Mouse (Mus musculus): Measurements from ENCODE around the gene Ubxn11.

The Ubxn11 gene

DNA sequence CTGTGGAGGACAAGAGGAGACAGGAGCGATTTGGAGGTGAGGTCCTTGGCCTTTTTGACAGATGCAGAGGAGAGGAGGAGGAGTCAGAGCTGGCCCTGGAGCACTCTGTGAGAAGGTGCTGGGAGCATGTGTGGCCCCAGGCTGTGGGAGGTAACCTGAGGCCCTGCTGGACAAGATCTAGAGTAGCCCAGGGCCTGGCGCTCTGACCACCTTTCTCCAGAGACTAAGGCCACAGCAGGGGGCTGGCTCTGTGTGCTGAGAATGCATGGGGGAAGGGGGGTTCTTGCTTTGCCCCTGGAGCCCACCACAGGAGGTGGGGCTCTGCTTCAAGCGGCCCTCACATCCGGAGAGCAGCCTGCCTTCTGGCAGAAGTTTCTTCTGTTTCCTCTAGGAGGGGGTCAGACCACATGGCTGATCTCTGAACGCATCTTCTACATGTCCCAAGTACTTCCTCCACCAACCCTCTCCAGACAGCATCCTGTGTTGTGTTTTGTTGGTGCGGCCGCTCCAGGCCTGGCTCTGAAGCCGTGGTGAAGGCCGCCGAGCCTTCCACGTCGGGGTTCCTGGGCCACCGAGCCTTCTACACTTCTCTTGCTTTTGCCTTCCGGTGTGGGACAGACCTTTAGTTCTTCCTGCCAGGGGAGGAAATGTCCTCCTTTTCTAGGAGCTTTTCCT is 15.9 kb downstream of the Ubxn11 start:
- DNase-seq (ENCODE audit: low spot score), result no peak

DNA sequence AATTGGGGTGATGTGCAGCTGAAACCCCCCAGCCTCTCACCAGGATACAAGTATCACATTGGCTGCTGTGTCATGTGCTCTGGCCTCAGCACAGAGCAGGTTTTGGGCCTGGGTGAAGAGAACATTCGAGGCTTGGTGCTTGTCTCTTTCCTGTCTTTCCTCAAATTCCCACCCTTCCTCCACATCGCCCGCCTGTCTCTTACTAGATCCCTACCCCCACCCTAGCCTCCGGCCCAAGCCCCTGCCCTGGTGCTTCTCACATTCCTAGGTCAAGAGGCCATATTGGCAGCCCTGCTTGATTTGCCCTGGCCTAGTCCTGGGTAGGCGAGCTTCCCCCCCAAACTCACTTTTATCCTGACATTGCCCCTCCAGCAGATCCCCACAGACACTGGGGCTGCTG is 16.7 kb downstream of the Ubxn11 start:
- DNase-seq (ENCODE audit: low spot score), result no peak

DNA sequence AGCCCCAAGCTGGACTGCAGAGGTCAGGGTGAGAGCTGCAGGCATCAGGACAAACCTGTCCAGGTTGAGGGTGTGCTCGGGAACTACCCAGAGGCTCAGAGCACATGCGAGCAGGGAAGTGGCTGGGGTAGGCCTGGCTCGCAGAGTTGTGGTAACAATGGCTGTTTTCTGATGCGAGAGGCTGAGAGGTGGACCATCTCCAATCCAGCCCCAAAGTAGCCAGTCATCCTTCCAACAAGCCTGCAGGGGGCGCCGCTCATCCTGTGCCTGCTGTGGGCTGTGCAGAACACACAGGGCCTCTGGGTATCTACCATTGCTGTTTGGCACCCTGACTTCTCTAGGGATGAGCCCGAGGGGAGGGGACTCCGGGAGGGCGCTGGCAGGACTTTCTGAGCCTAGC is 17.3 kb downstream of the Ubxn11 start:
- DNase-seq (ENCODE audit: low spot score), result no peak

DNA sequence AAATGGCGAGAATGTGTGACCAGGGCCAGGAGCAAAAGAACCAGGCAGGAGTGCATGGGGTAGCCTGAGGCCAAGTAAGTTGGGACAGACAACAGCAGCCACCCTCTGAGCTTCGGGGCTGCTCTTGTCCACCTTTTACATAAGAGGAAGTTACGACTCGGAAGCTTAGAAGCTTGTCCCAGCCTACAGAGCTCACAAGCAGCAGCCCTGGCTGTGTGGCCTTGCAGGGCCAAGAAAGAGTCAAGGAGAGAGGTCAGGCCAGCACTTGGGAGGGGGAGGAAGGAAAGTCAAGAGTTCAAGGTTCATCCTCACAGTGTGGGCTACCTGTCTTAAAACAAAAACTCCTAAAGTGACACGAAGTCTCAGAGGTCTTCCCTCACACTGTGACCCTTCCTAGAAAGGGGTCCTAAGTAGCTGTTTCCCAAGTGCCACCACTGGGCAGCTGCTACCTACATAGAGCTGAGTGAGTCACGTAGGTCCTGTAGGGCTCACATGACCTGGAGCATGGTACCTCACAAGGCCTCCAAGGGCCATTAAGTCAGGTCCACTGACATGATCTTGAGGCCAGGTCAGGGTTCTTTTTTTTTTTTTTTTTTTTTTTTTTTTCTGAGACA is 17.9 kb downstream of the Ubxn11 start:
- DNase-seq (ENCODE audit: low spot score), result no peak

- no peak for DNase-seq (ENCODE audit: low spot score)
Measured at GRCm38 (mm10) chr4:134120916-134121315, 18.5 kb downstream of the Ubxn11 start.

GRCm38 (mm10) chr4:134121571-134121970 is 19.2 kb downstream of the Ubxn11 start:
- DNase-seq (ENCODE audit: low spot score), result no peak

- no peak for DNase-seq (ENCODE audit: low spot score)
Measured at GRCm38 (mm10) chr4:134122281-134122680, 19.9 kb downstream of the Ubxn11 start.

GRCm38 (mm10) chr4:134123147-134123546 is 20.8 kb downstream of the Ubxn11 start:
- DNase-seq (ENCODE audit: low spot score), result no peak

DNA sequence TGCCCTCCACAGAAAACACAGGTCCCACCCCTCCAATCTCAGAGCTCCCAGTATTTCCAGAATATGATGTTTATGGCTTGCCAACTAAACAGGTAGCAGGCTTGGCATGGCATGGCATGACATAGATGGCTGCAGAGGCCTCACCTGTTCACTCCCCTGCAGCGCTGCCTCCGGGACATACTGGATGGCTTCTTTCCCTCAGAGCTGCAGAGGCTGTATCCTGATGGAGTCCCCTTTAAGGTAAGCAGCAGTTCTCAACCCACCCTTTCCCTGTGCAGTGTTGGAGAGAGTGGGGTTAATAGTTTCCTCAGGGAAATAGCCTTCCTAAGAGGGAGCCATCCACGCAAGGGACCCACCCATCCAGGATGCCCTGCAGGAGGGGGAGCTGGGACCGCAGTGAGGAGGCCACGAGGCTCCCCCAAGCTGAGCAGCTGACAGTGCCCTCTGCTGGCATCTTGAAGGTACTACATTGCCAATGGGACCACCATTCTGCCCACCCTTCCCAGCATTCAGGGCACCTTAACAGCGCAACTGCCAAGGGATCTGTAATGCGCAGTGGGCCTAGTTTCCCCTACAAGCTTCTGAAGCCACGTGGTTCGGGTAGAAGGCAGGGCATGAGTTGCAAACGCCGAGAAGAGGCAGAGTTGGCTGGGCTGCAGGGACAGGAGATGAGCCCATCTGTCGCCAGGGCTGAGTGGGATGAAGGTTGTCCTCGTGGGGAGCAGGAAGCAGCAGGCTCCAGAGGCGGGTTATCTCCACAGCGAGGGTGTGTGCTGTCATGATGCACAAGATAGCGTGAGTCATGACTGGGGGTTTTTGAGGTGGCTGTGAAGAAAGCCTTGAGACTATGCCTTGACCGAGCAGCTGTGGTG is 21.5 kb downstream of the Ubxn11 start:
- no peak for DNase-seq (ENCODE audit: low spot score)

GRCm38 (mm10) chr4:134125383-134126060 is 23.2 kb downstream of the Ubxn11 start:
- no peak for DNase-seq (ENCODE audit: low spot score)

- DNase-seq (ENCODE audit: low spot score), result no peak
Measured at GRCm38 (mm10) chr4:134126300-134127120, 24.1 kb downstream of the Ubxn11 start.

DNA sequence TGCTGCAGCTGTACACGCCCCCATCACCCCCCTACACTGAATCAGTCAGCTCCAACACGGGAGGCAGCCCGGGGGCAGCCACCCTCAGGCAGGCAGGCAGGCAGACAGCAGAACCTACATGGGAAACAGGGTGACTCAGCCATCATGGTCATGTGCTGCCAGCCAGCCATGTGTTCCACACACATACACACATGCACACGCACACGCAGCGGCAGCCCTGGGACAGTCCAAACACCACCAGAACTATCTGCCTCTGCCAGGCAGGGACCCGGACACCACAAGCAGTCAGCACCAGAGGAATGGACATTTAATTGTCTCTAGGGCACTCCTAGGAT is 24.7 kb downstream of the Ubxn11 start:
- DNase-seq (ENCODE audit: low spot score), result no peak

DNA sequence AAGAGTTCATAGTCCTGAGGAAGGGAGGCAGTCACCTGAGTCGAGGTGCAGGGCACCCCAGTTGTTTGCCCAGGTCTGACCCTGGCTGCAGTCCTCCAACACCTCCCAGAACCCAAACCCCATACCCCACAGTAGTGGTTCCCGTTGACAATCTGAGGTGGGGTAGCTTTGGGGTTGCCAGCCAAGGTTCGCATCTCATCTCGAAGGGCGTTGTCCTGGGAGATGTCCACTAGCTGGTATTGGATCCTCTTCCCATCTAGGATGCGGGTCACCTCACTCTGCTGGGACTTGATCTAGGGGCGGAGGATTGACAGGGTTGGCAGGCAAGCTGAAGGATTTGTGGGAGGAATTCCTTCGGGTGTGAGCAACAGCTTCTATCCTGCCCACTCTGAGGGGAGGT is 25.4 kb downstream of the Ubxn11 start:
- no peak for DNase-seq (ENCODE audit: low spot score)

- DNase-seq (ENCODE audit: low spot score), result peak; percentile 86
Measured at GRCm38 (mm10) chr4:134128221-134128982, 26.0 kb downstream of the Ubxn11 start, which contains the start of gene Sh3bgrl3. Sh3bgrl3 (minus strand) TSS chr4:134128789.

- no peak for DNase-seq (ENCODE audit: low spot score)
Measured at GRCm38 (mm10) chr4:134128983-134129362, 26.6 kb downstream of the Ubxn11 start.

DNA sequence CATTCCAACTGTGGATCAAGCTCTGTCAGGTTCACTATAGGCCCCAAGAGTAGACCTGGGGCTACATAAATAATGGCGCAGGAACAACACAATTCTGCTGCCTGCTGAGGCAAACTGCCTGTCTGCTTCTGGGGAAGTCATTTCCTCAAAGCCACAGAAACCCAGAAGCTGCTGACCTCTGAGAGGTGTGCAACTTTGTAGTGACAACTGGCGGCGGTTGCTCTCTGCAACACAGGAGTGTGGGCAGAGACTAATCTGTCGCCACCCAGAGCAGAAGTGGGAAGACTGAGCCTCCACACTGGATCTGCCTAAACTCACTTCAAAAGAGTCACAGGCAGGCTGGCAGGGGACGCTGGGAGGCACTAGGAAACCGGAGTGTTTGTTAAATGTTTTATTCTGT is 27.1 kb downstream of the Ubxn11 start:
- no peak for DNase-seq (ENCODE audit: low spot score)

- no peak for DNase-seq (ENCODE audit: low spot score)
Measured at GRCm38 (mm10) chr4:134132117-134132516, 29.7 kb downstream of the Ubxn11 start.

- no peak for DNase-seq (ENCODE audit: low spot score)
Measured at GRCm38 (mm10) chr4:134132519-134133095, 30.2 kb downstream of the Ubxn11 start.

DNA sequence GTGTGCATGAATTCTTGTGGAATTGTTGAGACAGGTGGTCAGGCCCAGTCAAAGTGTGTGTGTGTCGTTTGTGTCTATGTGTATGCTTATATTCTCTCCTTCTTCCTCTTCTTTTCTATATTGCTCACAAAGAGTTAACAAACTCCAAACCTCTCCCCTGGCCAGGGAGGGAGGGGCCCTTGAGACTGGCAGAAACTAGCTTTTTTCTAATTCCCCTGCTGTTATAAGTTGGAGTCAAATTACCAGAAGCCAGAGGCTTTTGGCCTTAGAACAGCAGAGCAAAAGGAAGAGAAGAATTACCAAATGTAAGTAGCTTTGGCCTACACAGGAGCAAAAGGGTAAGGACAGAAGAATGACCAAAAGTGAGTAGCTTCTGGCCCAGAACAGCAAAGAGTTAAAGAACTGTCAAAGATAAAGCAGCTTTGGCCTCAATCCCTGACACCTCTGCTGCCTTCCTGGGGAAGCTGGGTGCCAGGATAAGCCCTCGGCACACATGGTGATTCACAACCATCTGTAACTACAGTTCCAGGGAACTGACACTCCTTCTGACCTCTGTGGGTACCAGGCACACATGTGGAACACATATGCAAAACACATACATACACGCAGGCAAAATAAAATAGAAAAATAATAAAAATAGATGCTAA is 34.0 kb downstream of the Ubxn11 start:
- no peak for DNase-seq (ENCODE audit: low spot score)

DNA sequence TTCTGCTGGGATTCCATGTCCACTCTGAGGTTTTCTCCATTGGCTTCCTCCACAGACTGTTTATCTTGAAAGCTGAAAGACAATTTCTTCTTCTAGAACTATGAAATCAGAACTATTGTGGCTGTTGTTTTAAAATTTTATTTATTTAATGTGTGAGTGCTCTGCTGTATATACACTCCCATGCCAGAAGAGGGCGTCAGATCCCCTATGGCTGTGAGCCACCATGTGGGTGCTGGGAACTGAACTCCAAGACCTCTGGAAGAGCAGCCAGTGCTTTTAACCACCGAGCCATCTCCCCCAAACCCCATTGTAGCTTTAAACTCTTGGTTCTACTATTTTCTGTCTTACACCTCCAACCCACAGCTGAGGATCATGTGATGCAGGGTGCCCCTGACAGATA is 36.5 kb downstream of the Ubxn11 start:
- DNase-seq (ENCODE audit: low spot score), result no peak
